In the genomic region with DNA sequence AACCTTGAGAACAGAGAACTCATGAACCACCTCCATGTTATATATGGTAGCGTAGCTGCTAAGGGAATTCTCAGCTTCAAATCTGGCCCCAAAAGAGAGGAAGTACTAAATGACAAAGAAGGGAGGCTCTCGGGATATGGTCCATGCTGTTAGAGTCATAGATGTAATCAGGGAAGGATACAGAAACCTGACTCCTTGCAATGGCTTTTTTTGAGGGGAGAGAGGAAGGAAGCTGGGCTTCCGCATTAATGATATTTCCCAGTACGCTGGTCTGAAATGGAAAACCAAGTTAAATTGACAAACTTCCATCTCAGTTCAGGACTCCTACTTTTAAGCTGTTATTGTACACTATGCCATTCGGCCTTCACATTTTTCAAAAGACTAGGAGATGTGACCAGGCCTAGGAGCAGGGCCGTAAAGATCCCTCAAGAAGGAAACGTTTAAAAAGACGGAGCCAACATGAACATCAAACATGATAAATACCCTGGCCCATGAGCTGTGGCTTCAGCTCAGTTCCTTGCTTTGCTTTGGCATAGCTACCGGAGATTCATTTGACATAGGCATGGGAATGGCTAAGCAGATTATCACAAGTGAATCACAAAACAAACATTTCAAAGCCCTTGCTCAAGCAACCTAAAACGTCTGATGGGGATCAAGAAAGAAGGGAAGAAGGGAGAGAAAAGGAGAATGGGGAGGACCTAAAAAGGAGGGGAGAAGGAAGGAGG, we compare ENCODE assay signal across 8 mouse cellular contexts.
DNase-seq lines count a peak whose midpoint lies in the region; ATAC-seq and TF ChIP-seq lines count a peak whose summit lies in the region.

No protein-coding gene starts in this region.

- H3K4me1 ChIP-seq in kidney, embryonic 16.5 days (ENCODE audit: insufficient read depth, low read length) = peaks cover 25% of the 10 kb centered on the region
- no peaks in the 10 kb centered on the region for H3K4me1 ChIP-seq in embryonic facial prominence, embryonic 11.5 days (ENCODE audit: control insufficient read depth, insufficient read depth, low read length)
- peaks cover 11% of the 10 kb centered on the region for H3K4me1 ChIP-seq in intestine, embryonic 15.5 days (replicated peaks)
- peaks cover 13% of the 10 kb centered on the region for H3K4me1 ChIP-seq in neural tube, embryonic 14.5 days (ENCODE audit: control insufficient read depth, insufficient read depth, low read length)
- no peaks in the 10 kb centered on the region for H3K4me1 ChIP-seq in thymus, adult 2 months (replicated peaks; ENCODE audit: control insufficient read depth, insufficient read depth, low read length)

- TF ChIP-seq POLR2A in thymus, adult 2 months (IDR thresholded peaks at IDR 0.05; ENCODE audit: control insufficient read depth, extremely low read depth, insufficient read depth, low read length, poor library complexity) = no peak

- H3K36me3 ChIP-seq in kidney, embryonic 16.5 days (ENCODE audit: insufficient read depth, low read length) = no peaks in the 10 kb centered on the region
- no peaks in the 10 kb centered on the region for H3K36me3 ChIP-seq in embryonic facial prominence, embryonic 11.5 days (replicated peaks; ENCODE audit: control insufficient read depth, insufficient read depth, low read depth, low read length)
- no peaks in the 10 kb centered on the region for H3K36me3 ChIP-seq in intestine, embryonic 15.5 days
- no peaks in the 10 kb centered on the region for H3K36me3 ChIP-seq in neural tube, embryonic 14.5 days (ENCODE audit: control insufficient read depth, insufficient read depth, low read length)
- no peaks in the 10 kb centered on the region for H3K36me3 ChIP-seq in thymus, adult 2 months (ENCODE audit: control insufficient read depth, insufficient read depth, low read length)

- no peaks in the 10 kb centered on the region for H3K27me3 ChIP-seq in kidney, embryonic 16.5 days (ENCODE audit: insufficient read depth, low read length)
- H3K27me3 ChIP-seq in embryonic facial prominence, embryonic 11.5 days (ENCODE audit: control insufficient read depth, insufficient read depth, low read length) = no peaks in the 10 kb centered on the region
- H3K27me3 ChIP-seq in intestine, embryonic 15.5 days (replicated peaks) = no peaks in the 10 kb centered on the region
- H3K27me3 ChIP-seq in neural tube, embryonic 14.5 days (ENCODE audit: control insufficient read depth, insufficient read depth, low read length) = no peaks in the 10 kb centered on the region
- no peaks in the 10 kb centered on the region for H3K27me3 ChIP-seq in thymus, adult 2 months (ENCODE audit: control insufficient read depth, insufficient read depth, low read length)

- no peak overlapping the region for H3K4me3 ChIP-seq in kidney, embryonic 16.5 days (ENCODE audit: low read length)
- H3K4me3 ChIP-seq in embryonic facial prominence, embryonic 11.5 days (ENCODE audit: low read depth, low read length) = no peak overlapping the region
- H3K4me3 ChIP-seq in intestine, embryonic 15.5 days (replicated peaks) = no peak overlapping the region
- no peak overlapping the region for H3K4me3 ChIP-seq in neural tube, embryonic 14.5 days (ENCODE audit: low read depth, low read length)
- H3K4me3 ChIP-seq in thymus, adult 2 months (ENCODE audit: control insufficient read depth, insufficient read depth, low read length) = no peak overlapping the region

- DNase-seq in kidney, postnatal 10 days = no peak
- DNase-seq in embryonic facial prominence, embryonic 11.5 days (ENCODE audit: low spot score) = no peak
- DNase-seq in thymus, adult 2 months = no peak
- no peak for DNase-seq in kidney, postnatal 25 days

- WGBS in kidney, embryonic 16.5 days = 43% methylated on average over 10 of the region's 10 CpGs
- WGBS in embryonic facial prominence, embryonic 11.5 days = 50% methylated on average over 10 of the region's 10 CpGs
- 47% methylated on average over 10 of the region's 10 CpGs for WGBS in intestine, embryonic 15.5 days
- 58% methylated on average over 10 of the region's 10 CpGs for WGBS in neural tube, embryonic 14.5 days
- WGBS in thymus, adult 2 months = 91% methylated on average over 10 of the region's 10 CpGs

- H3K27ac ChIP-seq in kidney, embryonic 16.5 days (ENCODE audit: low read length) = peak overlapping the region; percentile 97
- H3K27ac ChIP-seq in embryonic facial prominence, embryonic 11.5 days (replicated peaks; ENCODE audit: low read depth, low read length) = peak overlapping the region; percentile 86
- H3K27ac ChIP-seq in intestine, embryonic 15.5 days = peak overlapping the region; percentile 83
- peak overlapping the region; percentile 63 for H3K27ac ChIP-seq in neural tube, embryonic 14.5 days (ENCODE audit: low read depth, low read length)
- no peak overlapping the region for H3K27ac ChIP-seq in thymus, adult 2 months (ENCODE audit: control insufficient read depth, insufficient read depth, low read length)

- TF ChIP-seq CTCF in thymus, adult 2 months (IDR thresholded peaks at IDR 0.05; ENCODE audit: borderline replicate concordance, control insufficient read depth, extremely low read depth, insufficient read depth, low read length, poor library complexity) = no peak

- H3K4me2 ChIP-seq in kidney, embryonic 16.5 days (replicated peaks; ENCODE audit: low read depth, low read length) = peak overlapping the region; percentile 23; the same call in 1 of the 2 replicates
- H3K4me2 ChIP-seq in embryonic facial prominence, embryonic 11.5 days (ENCODE audit: low read depth, low read length) = no peak overlapping the region
- H3K4me2 ChIP-seq in intestine, embryonic 15.5 days (replicated peaks) = no peak overlapping the region
- H3K4me2 ChIP-seq in neural tube, embryonic 14.5 days (ENCODE audit: low read depth, low read length) = no peak overlapping the region

- no peak for ATAC-seq in kidney, embryonic 16.5 days (ENCODE audit: low FRiP score, low TSS enrichment)
- no peak for ATAC-seq in embryonic facial prominence, embryonic 11.5 days (replicated peaks; ENCODE audit: insufficient number of reproducible peaks, low FRiP score, low TSS enrichment, low read depth)
- ATAC-seq in intestine, embryonic 15.5 days = no peak
- no peak for ATAC-seq in neural tube, embryonic 14.5 days (ENCODE audit: low read depth)
- no peak for ATAC-seq in megakaryocyte, adult 5-6 weeks (ENCODE audit: poor library complexity, severe bottlenecking)

- H3K9me3 ChIP-seq in kidney, embryonic 16.5 days (ENCODE audit: low read length) = no peaks in the 10 kb centered on the region
- H3K9me3 ChIP-seq in embryonic facial prominence, embryonic 11.5 days (replicated peaks; ENCODE audit: control insufficient read depth, low read length) = no peaks in the 10 kb centered on the region
- H3K9me3 ChIP-seq in intestine, embryonic 15.5 days = no peaks in the 10 kb centered on the region
- H3K9me3 ChIP-seq in neural tube, embryonic 14.5 days (ENCODE audit: control insufficient read depth, low read length) = no peaks in the 10 kb centered on the region

- no peak overlapping the region for H3K9ac ChIP-seq in kidney, embryonic 16.5 days (replicated peaks; ENCODE audit: low read length)
- H3K9ac ChIP-seq in embryonic facial prominence, embryonic 11.5 days (replicated peaks; ENCODE audit: low read length) = no peak overlapping the region
- no peak overlapping the region for H3K9ac ChIP-seq in intestine, embryonic 15.5 days
- H3K9ac ChIP-seq in neural tube, embryonic 14.5 days (replicated peaks; ENCODE audit: low read depth, low read length) = no peak overlapping the region
